Mouse (Mus musculus) hindbrain, embryonic 16.5 days (tissue): ENCODE measurements at regions not wholly inside any gene's neighbourhood (a gene's known extent, or its start where the extent isn't known, plus 50 kb on each side); places are given as distances from the start of the nearest gene placed in this dataset.

ENCODE experiments used
- ATAC-seq: fragments of 200-750 bp; cut with Nextera tagmentation; 2 replicates; pipeline ENCODE4 v1.8.0; 2017; ENCODE audit warnings: moderate TSS enrichment, moderate library complexity
- H3K27ac ChIP-seq: fragments of 300-500 bp; sonication (generic); 2 replicates; pipeline ENCODE4 v1.5.1; 2014; ENCODE audit warnings: low read depth, mild to moderate bottlenecking, control low read depth, low read length, moderate library complexity
- H3K27me3 ChIP-seq: fragments of 300-500 bp; sonication (generic); replicated peaks from 2 replicates; pipeline ENCODE4 v1.6.1; 2014; ENCODE audit warnings: low read length; ENCODE audit not compliant: control insufficient read depth, insufficient read depth
- H3K36me3 ChIP-seq: fragments of 300-500 bp; sonication (generic); 2 replicates; pipeline ENCODE4 v1.6.1; 2014; ENCODE audit warnings: mild to moderate bottlenecking, low read length, moderate library complexity, mixed read lengths; ENCODE audit not compliant: control insufficient read depth, insufficient read depth
- H3K4me1 ChIP-seq: fragments of 300-500 bp; sonication (generic); 2 replicates; pipeline ENCODE4 v1.6.1; 2014; ENCODE audit warnings: low read depth, low read length; ENCODE audit not compliant: control insufficient read depth, insufficient read depth
- H3K4me2 ChIP-seq: fragments of 300-500 bp; sonication (generic); 2 replicates; pipeline ENCODE4 v1.6.1; 2014; ENCODE audit warnings: mild to moderate bottlenecking, low read length, control low read depth, moderate library complexity
- H3K4me3 ChIP-seq: fragments of 300-500 bp; sonication (generic); 2 replicates; pipeline ENCODE4 v1.5.1; 2014; ENCODE audit warnings: mild to moderate bottlenecking, low read length, control low read depth, moderate library complexity
- H3K9ac ChIP-seq: fragments of 300-500 bp; sonication (generic); 2 replicates; pipeline ENCODE4 v1.6.1; 2014; ENCODE audit warnings: low read depth, mild to moderate bottlenecking, control low read depth, low read length, moderate library complexity
- H3K9me3 ChIP-seq: fragments of 300-500 bp; sonication (generic); 2 replicates; pipeline ENCODE4 v1.6.1; 2014; ENCODE audit warnings: mild to moderate bottlenecking, low read length, moderate library complexity; ENCODE audit not compliant: control insufficient read depth
- WGBS: fragments of 180-500 bp; shearing (Covaris S2); extraction: QIAGEN DNeasy Blood & Tissue Kit; methylation state at CpG from one replicate; pipeline ENCODE4 v1.1.7; 2014; 5-methylcytosine and 5-hydroxymethylcytosine counted together

DNA sequence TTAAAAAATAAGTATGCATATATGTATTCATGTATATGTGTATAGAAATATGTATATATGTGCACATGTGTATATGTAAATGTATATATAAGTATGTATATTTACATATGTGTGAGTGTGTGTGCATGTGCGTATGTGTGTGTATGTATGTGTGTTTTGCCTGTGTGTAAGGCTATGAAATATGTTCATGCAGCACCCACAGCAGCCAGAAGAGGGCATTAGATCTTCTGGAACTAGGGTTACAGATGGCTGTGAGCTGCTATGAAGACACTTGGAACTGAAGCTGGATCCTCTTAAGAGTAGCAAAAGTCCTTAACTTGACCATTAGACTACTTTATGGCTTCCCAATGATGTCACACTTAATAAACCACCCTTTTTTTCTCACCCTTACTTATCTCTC, 166.2 kb upstream of the Nampt start:
- Histone ChIP-seq H3K9me3 (no peaks in the 10 kb centered on the region), H3K27me3 (no peaks in the 10 kb centered on the region), H3K36me3 (no peaks in the 10 kb centered on the region), H3K4me2 (no peak overlapping the region), H3K4me1 (no peaks in the 10 kb centered on the region), H3K4me3 (no peak overlapping the region), H3K9ac (no peak overlapping the region), H3K27ac (no peak overlapping the region)
- WGBS = 95% methylated on average over 1 of the region's 1 CpGs
- no peak for ATAC-seq

DNA sequence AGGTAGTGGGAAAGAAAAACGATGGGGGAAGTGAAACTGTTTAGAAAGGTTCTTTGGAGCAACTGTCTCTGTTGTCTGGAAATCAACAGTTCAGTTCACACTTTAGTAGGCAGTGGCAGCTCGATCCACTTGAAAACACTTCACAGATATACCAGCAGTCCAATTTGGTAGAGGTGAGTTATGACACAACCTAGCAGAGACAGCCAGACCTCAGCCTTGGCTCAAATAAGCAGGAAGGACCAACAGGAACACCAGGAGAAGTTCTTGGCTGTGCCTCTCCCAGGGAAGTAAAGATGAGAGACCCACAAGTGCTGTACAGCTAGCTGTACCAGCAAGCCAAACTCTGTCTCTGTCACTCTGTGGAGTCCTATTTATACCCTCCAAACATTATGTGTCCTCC, 163.2 kb upstream of the Nampt start:
- Histone ChIP-seq H3K36me3 (no peaks in the 10 kb centered on the region), H3K27ac (no peak overlapping the region), H3K27me3 (no peaks in the 10 kb centered on the region), H3K4me2 (no peak overlapping the region), H3K9me3 (no peaks in the 10 kb centered on the region), H3K4me1 (no peaks in the 10 kb centered on the region), H3K4me3 (no peak overlapping the region), H3K9ac (no peak overlapping the region)
- 70% methylated on average over 2 of the region's 2 CpGs for WGBS
- ATAC-seq = no peak

DNA sequence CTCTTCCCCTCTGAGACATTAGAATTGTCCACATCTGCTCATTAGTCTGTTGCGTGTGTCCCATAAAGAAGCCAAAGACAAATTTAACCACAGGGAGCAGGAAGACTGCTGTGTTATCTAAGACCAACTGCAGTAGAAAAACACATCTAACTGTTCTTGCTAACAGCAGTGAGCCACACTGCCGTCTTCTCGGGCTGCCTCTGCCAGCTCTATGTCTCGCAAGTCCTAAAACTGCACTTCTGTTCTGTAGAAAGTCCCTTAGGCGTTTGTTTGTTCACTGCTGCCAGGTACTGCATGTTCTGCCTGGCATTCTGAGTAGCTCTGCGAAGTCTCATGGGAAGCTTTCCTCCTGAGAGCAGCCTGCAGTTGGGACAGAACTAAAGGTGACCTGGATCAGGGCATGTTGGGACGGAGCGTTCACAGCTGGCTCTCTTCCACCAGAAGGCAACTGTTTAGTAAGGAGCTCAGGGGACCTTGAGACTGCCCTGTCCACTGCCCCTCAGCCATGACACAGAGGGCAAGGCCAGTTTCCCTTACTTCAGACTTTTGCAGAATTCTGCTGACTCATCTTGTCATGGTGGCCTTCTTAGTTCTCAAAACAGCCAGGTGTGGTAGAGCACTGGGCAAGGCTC, 157.4 kb upstream of the Nampt start:
- Histone ChIP-seq H3K4me2 (no peak overlapping the region), H3K36me3 (no peaks in the 10 kb centered on the region), H3K9me3 (no peaks in the 10 kb centered on the region), H3K4me1 (no peaks in the 10 kb centered on the region), H3K4me3 (no peak overlapping the region), H3K27me3 (no peaks in the 10 kb centered on the region), H3K27ac (no peak overlapping the region), H3K9ac (no peak overlapping the region)
- no peak for ATAC-seq
- 76% methylated on average over 8 of the region's 8 CpGs for WGBS

DNA sequence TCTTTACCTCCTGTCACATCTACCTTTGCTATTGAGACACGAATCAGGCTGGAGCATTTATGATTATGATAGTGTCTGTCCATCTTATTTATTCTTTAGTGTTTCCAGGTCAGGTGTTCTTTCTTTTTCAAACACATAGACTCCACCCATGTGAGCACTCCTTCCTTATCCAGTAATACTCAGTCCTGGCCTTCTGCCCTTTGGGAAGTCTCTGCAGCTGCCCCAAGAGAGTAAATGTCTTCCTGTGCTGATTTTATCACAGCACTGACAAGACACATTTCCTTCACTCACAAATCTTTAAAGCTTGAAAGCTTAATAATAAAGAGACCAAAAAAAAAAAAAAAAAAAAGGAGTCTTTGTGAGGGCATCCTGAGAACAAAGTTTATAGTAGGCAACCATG, 153.3 kb upstream of the Nampt start:
- no peak for ATAC-seq
- Histone ChIP-seq H3K4me3 (no peak overlapping the region), H3K4me1 (no peaks in the 10 kb centered on the region), H3K9me3 (no peaks in the 10 kb centered on the region), H3K27ac (no peak overlapping the region), H3K36me3 (no peaks in the 10 kb centered on the region), H3K27me3 (no peaks in the 10 kb centered on the region), H3K4me2 (no peak overlapping the region), H3K9ac (no peak overlapping the region)
- WGBS = 89% methylated on average over 1 of the region's 1 CpGs

DNA sequence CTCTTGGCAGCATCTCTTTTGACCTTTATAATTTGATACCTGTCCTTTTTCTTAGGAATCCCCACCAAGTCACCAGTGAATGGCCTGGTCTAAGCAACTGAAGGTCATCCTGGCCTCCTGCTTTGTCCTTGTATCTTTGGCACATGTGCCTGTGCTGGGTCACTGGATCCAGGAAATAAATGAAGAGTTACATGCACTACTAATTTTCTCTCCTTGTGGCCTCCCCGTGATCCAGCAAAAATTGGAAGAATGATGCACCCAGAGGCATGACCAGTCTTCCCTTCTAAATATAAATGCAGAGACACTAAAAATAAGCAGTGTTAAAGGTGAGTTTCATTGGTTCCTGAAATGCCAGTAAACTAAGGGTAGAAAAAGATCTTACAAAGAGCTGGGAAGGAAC, 141.4 kb upstream of the Nampt start:
- WGBS = 77% methylated on average over 1 of the region's 1 CpGs
- H3K27ac ChIP-seq = no peak overlapping the region
- no peak overlapping the region for H3K9ac ChIP-seq
- no peaks in the 10 kb centered on the region for H3K36me3 ChIP-seq
- no peak overlapping the region for H3K4me3 ChIP-seq
- no peaks in the 10 kb centered on the region for H3K9me3 ChIP-seq
- no peak overlapping the region for H3K4me2 ChIP-seq
- no peak for ATAC-seq
- H3K27me3 ChIP-seq = no peaks in the 10 kb centered on the region
- H3K4me1 ChIP-seq = no peaks in the 10 kb centered on the region

DNA sequence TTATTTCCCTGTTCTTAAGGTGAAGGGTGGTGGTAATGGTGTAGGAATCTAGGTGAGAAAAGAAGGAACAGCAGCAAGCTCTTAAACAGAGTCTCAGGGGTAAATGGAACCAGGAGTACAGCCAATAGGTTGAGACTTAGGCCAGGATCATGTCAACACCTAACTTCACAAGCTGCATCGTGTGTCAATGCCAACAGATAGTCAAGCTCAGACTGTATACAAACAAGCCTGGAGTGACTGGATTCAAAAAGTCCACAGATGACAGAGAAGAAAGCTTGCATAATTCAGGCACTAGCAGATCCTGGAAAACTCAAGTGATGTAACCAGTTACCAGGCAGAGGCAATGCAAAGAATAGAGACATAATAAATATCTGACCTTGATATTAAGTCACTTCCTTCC, 140.6 kb upstream of the Nampt start:
- no peaks in the 10 kb centered on the region for H3K27me3 ChIP-seq
- ATAC-seq = no peak
- no peak overlapping the region for H3K9ac ChIP-seq
- H3K4me1 ChIP-seq = no peaks in the 10 kb centered on the region
- H3K36me3 ChIP-seq = no peaks in the 10 kb centered on the region
- WGBS = 81% methylated on average over 1 of the region's 1 CpGs
- H3K4me2 ChIP-seq = no peak overlapping the region
- H3K4me3 ChIP-seq = no peak overlapping the region
- no peak overlapping the region for H3K27ac ChIP-seq
- no peaks in the 10 kb centered on the region for H3K9me3 ChIP-seq

DNA sequence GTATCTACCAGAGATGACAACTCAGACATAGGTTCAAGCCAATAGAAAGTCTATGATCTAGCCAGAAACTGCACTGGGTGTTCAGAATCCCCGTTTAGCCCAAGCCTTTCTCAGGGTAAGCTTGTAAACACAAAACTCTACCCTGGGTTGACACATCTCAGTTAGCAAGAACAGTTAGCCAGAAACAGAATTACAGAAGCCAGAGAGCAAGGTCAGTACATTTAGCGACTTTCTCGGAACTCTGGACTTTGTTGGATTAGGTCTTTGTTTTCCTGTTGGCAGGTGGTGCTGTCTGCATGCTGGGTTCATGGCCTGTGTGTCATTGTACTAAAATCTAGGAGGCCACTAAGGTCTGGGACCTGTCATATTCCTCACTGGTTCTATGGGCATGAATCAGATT, 137.4 kb upstream of the Nampt start:
- H3K9ac ChIP-seq = no peak overlapping the region
- no peaks in the 10 kb centered on the region for H3K9me3 ChIP-seq
- no peak for ATAC-seq
- no peaks in the 10 kb centered on the region for H3K27me3 ChIP-seq
- H3K27ac ChIP-seq = no peak overlapping the region
- no peak overlapping the region for H3K4me2 ChIP-seq
- H3K4me3 ChIP-seq = no peak overlapping the region
- no peaks in the 10 kb centered on the region for H3K36me3 ChIP-seq
- 81% methylated on average over 3 of the region's 3 CpGs for WGBS
- no peaks in the 10 kb centered on the region for H3K4me1 ChIP-seq

DNA sequence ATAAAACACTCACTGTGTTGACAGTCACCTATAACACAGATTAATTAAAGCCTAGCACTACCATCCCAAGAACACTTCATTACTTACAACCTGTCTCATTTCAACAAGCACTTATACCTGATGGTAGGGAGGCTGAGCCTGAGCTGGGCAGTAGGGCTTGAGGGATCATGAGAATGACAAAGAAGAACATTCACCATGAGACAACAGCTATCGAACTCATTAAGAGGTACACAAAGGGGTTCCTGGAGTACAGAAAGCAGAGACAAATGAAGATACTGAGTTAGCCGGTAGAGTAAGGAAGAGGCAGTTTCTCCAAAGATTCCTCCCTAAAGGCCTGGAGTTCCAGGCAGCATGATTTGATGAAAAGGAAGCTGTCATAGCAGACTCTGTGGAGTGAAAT, 136.0 kb upstream of the Nampt start:
- Histone ChIP-seq H3K4me2 (no peak overlapping the region), H3K27me3 (no peaks in the 10 kb centered on the region), H3K9ac (no peak overlapping the region), H3K36me3 (no peaks in the 10 kb centered on the region), H3K4me1 (no peaks in the 10 kb centered on the region), H3K4me3 (no peak overlapping the region), H3K27ac (no peak overlapping the region), H3K9me3 (no peaks in the 10 kb centered on the region)
- 76% methylated on average over 2 of the region's 2 CpGs for WGBS
- no peak for ATAC-seq

DNA sequence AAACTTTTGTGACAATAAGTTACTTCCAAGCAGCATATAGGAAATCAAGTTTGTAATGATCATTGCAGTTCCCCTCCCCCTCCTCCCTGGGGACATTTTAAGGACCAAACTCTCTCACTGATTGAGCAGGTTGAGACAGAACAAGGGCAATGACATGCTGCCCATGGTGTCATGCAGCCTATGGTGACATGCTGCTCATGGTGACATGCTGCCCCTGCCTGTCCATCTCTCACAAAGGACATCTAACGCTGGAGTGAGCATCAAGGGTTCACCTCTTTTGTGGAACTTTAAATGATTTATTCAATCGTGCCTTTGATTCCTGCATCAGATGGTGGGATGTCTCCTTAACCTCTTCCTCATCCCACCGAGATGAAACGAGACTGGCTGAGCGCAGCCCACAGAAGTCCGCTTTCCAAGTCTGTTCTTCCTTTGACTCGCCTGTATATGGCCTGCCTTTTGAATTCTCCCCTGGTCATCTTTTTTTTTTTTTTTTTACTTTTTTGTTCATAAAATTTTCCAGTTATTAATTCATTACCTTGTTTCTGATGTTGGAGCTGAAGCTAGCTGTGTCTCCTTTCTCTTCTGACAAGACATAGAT, 133.5 kb upstream of the Nampt start:
- Histone ChIP-seq H3K4me2 (no peak overlapping the region), H3K27ac (no peak overlapping the region), H3K4me1 (no peaks in the 10 kb centered on the region), H3K9ac (no peak overlapping the region), H3K27me3 (no peaks in the 10 kb centered on the region), H3K4me3 (no peak overlapping the region), H3K9me3 (no peaks in the 10 kb centered on the region), H3K36me3 (no peaks in the 10 kb centered on the region)
- 67% methylated on average over 7 of the region's 7 CpGs for WGBS
- no peak for ATAC-seq

DNA sequence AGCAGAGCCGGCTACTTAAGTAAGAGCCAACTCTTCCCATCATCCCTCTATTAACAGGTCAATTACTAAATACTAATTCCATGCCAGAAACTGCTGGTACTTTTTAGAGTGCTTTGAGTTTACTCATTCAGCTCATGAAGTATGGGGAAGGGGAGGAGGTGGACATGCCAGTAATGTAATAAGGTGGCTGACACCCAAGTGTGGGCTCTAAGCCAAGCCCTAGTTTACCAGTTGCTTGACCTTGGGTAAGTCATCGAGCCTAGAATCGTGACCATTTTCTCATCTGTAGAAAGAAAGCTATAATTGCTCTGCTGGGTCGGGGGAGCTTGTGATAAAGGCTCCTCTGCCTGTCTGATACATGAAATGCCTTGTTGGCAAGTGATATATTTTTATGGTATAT, 130.0 kb upstream of the Nampt start:
- Histone ChIP-seq H3K4me1 (peaks cover 4% of the 10 kb centered on the region), H3K9ac (no peak overlapping the region), H3K36me3 (no peaks in the 10 kb centered on the region), H3K27ac (no peak overlapping the region), H3K4me3 (no peak overlapping the region), H3K4me2 (no peak overlapping the region), H3K9me3 (no peaks in the 10 kb centered on the region), H3K27me3 (no peaks in the 10 kb centered on the region)
- WGBS = 88% methylated on average over 4 of the region's 4 CpGs
- no peak for ATAC-seq
